Mouse (Mus musculus): ENCODE data around the gene Lpo. TPM values are rescaled to one million over a fixed set of nuclear protein-coding genes. Genes with fewer than 3 reads are reported as not detected.
A peak's percentile ranks its signal among the peaks of the same experiment; 100 is the strongest.

The Lpo gene
- polyA plus RNA-seq, 1 experiment from 2014 or later, result 0.53 TPM

MicroRNAs encoded within 50 kb of the gene (microRNA counts, 519-probe panel; counts per million panel counts)
- 3,400 counts per million, percentile 73 among the panel's probes with 10 or more counts for microRNA mmu-miR-142-3p
- microRNA mmu-miR-142-5p, result 3,657 counts per million, percentile 77 among the panel's probes with 10 or more counts

Small RNA genes within 50 kb of the gene (microRNA-seq; reads per million reads assigned to microRNA genes)
- gene Mir142 (not detected), gene Mir142b (not detected)

Other genes starting within 250 kb of the Lpo start
- gene Mtmr4, start 236.1 kb downstream of the Lpo start, polyA plus RNA-seq (2016; fragmentation: Nextera tagmentation; extraction: Ambion mirVana), result 81.2 and 86.8 TPM in 2 replicates
- gene Hsf5, start 211.1 kb downstream of the Lpo start, polyA plus RNA-seq (2016; fragmentation: Nextera tagmentation; extraction: Ambion mirVana), result 0.43 and 0.45 TPM in 2 replicates
- 2.1 and 4.4 TPM in 2 replicates for gene Rnf43, start 165.6 kb downstream of the Lpo start, polyA plus RNA-seq (2016; fragmentation: Nextera tagmentation; extraction: Ambion mirVana)
- 129 and 141 TPM in 2 replicates for gene Supt4a, start 90.7 kb downstream of the Lpo start, polyA plus RNA-seq (2016; fragmentation: Nextera tagmentation; extraction: Ambion mirVana)
- 30.5 and 32.7 TPM in 2 replicates for gene Tspoap1, start 67.7 kb downstream of the Lpo start, polyA plus RNA-seq (2016; fragmentation: Nextera tagmentation; extraction: Ambion mirVana)
- gene Mpo, start 34.7 kb downstream of the Lpo start, polyA plus RNA-seq (2016; fragmentation: Nextera tagmentation; extraction: Ambion mirVana), result 1.7 and 2.3 TPM in 2 replicates
- 15.9 and 19.5 TPM in 2 replicates for gene Mks1, start 24.9 kb upstream of the Lpo start, polyA plus RNA-seq (2016; fragmentation: Nextera tagmentation; extraction: Ambion mirVana)
- gene Epx, start 47.2 kb upstream of the Lpo start, polyA plus RNA-seq (2016; fragmentation: Nextera tagmentation; extraction: Ambion mirVana), result 0.15 TPM in 1 of 2 replicates, not detected in the other
- gene Olfr462, start 64.0 kb upstream of the Lpo start, polyA plus RNA-seq (2016; fragmentation: Nextera tagmentation; extraction: Ambion mirVana), result not detected in 2 replicates
- gene Olfr463, start 69.1 kb upstream of the Lpo start, polyA plus RNA-seq (2016; fragmentation: Nextera tagmentation; extraction: Ambion mirVana), result not detected in 2 replicates
- not detected in 2 replicates for gene Olfr464, start 92.7 kb upstream of the Lpo start, polyA plus RNA-seq (2016; fragmentation: Nextera tagmentation; extraction: Ambion mirVana)
- 39.9 and 44.8 TPM in 2 replicates for gene Dynll2, start 159.2 kb upstream of the Lpo start, polyA plus RNA-seq (2016; fragmentation: Nextera tagmentation; extraction: Ambion mirVana)
- 468 and 477 TPM in 2 replicates for gene Srsf1, start 219.1 kb upstream of the Lpo start, polyA plus RNA-seq (2016; fragmentation: Nextera tagmentation; extraction: Ambion mirVana)
- 75.1 and 79.0 TPM in 2 replicates for gene Vezf1, start 240.0 kb upstream of the Lpo start, polyA plus RNA-seq (2016; fragmentation: Nextera tagmentation; extraction: Ambion mirVana)